Mouse (Mus musculus) adrenal gland, adult 8-10 months (tissue): ENCODE results near the gene Ctrc. TPM values are rescaled to one million over a fixed set of nuclear protein-coding genes. Genes with fewer than 3 reads are reported as not detected.
A peak's percentile ranks its signal among the peaks of the same experiment; 100 is the strongest.

ENCODE experiments used
- DNase-seq: peaks from one replicate; pipeline ENCODE4 v3.0.0; 2022
- total RNA-seq, 4 experiments: library from RNA; stranded (reverse); gene quantifications; 2 replicates each; pipeline ENCODE4 v1.2.4; 2022

Gene Ctrc
- total RNA-seq, 4 experiments from 2014 or later: not detected

- DNase-seq: no peak
Measured at GRCm38 (mm10) chr4:141866933-141867490, 20.9 kb upstream of the Ctrc start.

- no peak for DNase-seq
Measured at GRCm38 (mm10) chr4:141865600-141865999, 19.4 kb upstream of the Ctrc start.

DNA sequence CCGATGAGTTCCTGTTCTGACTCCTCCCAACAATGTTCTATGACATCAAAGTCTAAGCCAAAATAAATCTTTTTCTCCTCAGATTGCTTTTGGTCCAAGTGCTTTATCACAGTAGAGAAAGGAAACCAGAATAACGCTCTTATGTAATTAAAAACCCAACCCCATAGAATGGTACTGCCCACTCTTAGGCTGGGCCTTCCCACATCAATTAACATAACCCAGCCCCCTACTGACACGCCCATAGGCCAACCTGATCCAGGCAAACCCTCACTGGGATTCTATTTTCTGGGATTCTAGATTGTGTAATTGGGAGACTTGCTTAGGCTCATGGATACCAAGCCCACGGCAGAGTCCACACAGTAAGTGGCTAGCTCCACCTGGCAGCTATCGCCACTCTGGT lies 18.8 kb upstream of the Ctrc start:
- no peak for DNase-seq

DNA sequence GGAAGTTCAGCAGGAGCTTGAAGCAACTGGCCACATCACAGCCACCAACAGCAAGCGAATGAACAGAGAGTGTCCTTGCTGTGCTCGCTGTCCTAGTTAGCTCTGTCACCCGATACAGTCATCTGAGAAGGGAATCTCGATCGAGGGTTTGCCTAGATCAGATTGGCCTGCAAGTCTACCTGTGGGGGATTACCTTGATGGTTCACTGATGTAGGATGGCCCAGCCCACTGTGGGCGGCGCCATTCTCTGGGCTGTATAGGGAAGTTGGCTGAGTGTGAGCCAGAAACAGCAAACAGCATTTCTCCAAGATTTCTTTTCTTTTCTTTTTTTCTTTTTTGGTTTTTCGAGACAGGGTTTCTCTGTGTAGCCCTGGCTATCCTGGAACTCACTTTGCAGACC lies 18.3 kb upstream of the Ctrc start:
- no peak for DNase-seq

- DNase-seq: no peak
Measured at GRCm38 (mm10) chr4:141863726-141864280, 17.6 kb upstream of the Ctrc start.

GRCm38 (mm10) chr4:141862867-141863266 lies 16.7 kb upstream of the Ctrc start:
- no peak for DNase-seq

GRCm38 (mm10) chr4:141861591-141862295 lies 15.6 kb upstream of the Ctrc start:
- DNase-seq: no peak

DNA sequence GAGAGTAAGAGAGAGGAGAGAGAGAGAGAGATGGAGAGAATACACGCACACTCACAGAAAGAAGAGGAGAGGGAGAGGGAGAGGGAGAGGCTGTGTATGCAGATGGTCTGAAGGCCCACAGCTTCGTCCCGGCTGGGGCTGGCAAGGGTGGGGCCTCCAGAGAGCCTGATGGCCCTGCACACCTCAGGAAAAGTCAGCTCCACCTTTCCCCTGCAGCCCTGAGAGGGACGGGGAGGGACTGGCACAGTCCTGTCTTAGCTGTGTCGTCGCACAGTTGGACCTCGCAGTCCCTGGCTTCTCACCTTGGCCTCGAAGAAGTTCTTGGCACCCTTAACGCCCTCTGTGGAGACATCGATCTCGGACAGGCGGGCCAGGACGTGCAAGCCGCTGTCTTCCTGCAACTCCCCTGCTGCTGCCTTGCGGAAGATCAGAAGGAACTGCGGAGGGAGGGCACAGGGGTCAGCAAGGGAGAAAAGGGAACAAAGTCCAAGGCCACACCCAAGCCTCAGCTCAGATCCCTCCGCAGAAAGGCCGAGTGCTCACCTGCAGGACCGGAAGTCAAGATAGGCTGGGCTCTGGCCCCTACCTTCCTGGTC lies 14.2 kb upstream of the Ctrc start:
- DNase-seq: no peak

DNA sequence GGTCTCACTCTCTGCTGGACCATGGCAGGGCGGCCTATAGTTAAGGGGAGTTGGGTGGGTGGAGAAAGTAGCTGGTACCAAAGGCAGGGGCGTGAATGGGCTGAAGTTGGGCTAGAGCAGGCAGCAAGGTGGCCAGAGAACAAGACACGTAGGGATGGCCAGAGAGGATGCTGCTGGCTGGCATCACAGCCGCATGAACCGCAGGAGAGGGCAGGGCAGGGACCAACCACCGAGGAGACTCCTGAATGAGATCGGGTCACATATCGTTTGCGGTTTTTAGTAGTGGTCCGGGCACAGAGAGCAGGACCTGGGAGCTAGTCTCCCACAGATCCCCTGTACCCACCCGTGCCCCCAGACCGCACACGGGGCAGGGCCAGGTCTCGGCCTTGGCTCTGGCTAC lies 13.2 kb upstream of the Ctrc start:
- no peak for DNase-seq

DNA sequence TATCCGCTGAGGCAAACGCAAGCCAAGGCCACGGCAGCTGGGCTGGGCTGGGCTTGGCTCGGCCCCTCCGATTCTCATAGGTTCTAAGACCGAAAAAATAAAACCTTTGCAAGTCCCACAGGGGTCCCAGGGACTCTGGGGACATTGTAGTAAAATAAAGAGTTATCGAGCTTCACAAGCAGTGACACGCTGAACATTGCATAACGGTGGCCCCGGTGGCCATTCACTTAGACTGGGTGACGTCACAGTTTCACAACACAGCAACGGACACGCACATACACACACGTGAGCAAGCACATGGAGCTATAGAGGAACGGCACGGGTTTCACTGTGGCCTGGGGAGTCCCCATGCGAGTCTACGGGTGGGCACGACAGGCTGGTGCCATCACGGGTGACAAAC lies 12.3 kb upstream of the Ctrc start:
- DNase-seq: no peak

DNA sequence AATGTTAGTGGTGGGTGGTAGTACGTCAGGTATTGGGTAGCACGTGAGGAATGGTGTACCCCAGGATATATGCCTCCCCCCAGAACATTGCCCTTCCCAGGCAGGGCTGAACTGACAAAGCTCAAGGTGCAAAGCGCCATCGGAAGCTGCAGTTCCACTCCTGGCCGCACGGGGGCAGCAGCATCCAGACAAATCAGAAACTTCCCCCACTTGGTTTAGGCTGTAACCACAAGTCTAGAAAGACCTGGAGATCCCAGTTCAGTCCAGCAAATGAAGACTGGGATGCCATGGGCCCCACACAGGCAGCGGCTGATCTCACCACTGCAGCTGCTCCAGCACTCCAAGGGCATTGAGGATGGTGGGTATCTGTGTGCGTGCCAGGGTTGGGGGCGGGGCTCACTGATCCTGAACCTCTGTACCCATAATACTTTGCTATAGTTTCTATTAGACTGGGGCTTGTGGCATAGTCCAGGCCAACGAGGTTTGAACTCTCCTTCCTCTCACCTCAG lies 11.3 kb upstream of the Ctrc start:
- peak; percentile 60 for DNase-seq

DNA sequence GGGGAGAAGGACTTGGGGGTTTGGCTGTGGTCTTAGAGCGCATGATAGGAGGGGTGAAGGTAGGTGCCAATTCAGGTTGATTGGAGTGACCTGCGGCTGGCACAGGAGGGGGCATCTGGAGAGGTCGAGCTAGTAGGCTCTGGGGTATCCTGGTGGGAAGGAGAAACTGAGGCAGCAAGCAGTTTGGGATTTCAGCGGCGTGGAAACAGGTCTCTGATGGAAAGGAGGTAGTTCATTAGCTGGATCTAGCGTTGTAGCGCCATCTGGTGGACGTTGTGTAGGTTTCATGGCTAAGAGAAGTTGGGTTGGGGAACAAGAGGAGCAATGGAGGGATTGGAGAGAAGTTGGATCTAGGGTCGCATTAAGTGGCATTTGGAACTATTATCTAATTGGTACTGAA lies 7.3 kb upstream of the Ctrc start:
- DNase-seq: no peak

DNA sequence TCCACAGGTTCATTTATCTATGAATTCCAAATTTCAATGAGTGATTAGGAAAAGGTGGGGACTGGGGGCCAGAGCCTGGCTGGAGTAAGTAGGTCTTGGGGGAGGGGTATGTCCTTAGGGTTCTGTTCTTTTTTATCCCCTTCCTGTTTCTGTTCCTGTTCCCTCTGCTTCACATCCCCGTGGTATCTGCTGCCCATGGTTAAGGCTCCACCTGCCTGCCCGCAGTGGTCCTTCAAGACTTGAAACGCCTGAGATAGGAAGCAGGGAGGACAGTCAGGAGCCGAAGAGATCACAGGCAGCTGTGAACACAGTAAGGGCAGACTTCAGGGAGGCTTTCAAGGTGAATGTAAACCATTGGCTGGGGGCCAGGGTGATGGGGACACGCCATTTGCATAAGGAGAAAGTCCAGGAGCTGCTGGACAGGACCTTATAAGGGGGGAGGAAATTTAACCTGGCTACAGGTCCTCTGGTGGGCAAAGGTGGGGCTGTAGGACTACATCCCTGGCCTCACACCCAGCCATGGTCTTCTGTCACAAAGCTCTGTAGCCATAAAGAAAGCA lies 11.5 kb downstream of the Ctrc start:
- DNase-seq: no peak

- no peak for DNase-seq
Measured at GRCm38 (mm10) chr4:141833911-141834310, 12.2 kb downstream of the Ctrc start.

GRCm38 (mm10) chr4:141831361-141831760 lies 14.8 kb downstream of the Ctrc start:
- no peak for DNase-seq

DNA sequence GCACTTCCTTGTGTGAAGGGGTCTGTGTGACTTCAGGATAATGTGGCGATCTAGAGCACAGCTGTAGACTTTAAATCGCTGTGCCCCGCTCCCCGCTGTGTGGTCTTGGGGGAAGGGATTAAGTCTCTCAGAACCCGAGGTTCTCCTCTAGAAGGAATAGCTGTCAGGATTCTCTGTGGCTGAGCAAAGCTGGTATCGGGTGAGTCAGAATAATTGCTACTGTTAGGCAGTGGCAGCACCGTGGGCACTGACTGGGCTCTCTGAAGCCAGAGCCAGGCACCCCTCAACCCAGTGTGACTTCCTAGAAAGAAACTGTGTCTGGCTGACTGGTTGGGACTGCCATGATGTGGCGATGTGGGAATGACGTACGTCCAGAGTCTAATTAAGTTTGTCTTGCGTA lies 15.8 kb downstream of the Ctrc start:
- no peak for DNase-seq

- DNase-seq: no peak
Measured at GRCm38 (mm10) chr4:141828177-141828576, 18.0 kb downstream of the Ctrc start.

- no peak for DNase-seq
Measured at GRCm38 (mm10) chr4:141827401-141827800, 18.8 kb downstream of the Ctrc start.

GRCm38 (mm10) chr4:141826060-141826459 lies 20.1 kb downstream of the Ctrc start, which contains the start of gene Cela2a:
Cela2a (minus strand) TSS chr4:141826160.
- DNase-seq: no peak

GRCm38 (mm10) chr4:141822979-141823378 lies 23.2 kb downstream of the Ctrc start:
- DNase-seq: no peak

DNA sequence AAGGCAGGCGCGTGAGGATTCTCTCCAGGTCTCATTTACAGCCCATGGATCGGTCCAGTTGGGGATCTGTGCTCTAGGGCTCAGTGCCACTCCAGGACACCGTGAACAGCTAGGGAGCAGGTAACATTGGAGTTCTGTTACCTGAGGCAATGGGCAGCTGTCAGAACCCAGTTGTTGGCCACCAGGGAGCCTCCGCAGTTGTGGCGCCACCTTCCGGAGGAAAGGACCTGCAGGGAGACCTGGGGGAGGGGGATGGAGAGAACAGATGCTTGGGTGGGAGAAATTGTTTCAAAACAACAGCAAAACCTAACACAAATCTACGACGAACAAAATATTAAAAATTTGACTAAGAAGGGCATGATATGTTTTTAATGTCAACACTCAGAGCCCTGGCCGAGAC lies 24.1 kb downstream of the Ctrc start:
- no peak for DNase-seq

- no peak for DNase-seq
Measured at GRCm38 (mm10) chr4:141821178-141821577, 25.0 kb downstream of the Ctrc start.

- DNase-seq: no peak
Measured at GRCm38 (mm10) chr4:141819316-141819715, 26.8 kb downstream of the Ctrc start.
